Mouse (Mus musculus): ENCODE results near the gene Fkbp2. TPM values are rescaled to one million over a fixed set of nuclear protein-coding genes. Genes with fewer than 3 reads are reported as not detected.

Gene Fkbp2
- polyA plus RNA-seq, 1 experiment from 2014 or later = 78.5 TPM

DNA sequence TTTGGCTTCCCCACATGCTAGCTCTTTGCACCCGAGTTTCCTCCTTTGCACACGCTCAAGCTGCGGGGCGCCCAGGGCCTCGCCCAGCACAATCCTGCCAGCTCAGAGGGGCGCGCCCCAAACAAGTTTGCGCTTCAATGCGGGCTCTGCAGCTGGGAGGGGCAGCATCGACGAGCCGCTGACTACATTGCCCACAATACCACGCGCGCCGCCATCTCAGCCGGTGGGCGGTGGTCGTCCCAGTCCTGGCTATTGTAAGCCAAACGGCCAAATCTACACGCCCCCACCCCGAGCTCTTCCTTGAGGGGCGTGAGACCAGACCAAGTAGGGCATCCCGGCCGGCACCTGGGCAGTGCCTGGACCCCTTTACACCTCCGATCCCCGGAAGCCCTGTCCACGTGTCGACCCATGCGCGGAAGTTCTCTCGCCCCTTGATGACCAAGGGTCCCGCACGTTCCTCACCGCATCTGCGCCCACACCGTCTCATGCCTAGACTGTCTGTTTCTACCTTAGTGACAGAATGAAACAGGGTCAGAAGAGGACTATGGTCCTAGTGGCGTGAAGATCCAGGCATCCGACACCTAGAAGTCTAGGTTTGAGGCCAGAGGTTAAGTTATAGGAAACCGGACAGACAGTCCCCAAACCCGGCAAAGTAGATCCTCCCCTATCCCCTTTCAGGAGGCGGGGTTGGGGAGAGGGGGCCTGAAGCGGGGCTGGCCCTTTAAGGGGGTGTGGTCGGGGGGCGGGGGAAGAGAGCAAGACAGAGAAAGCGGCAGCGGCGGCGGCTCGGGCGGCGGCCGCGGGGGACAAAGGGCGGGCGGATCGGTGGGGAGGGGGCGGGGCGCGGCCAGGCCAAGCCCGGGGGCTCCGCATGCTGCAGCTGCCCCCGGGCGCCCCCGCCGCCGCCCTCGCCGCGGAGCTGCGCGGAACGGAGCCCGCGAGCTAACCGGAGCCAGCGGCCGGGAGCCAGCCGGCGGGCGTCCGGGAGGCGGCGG is 5.8 kb downstream of the Fkbp2 start, which contains the start of gene Ppp1r14b:
Gene Ppp1r14b (plus strand): TSS at position 758 of the 995 bp plus-strand sequence.
- peaks cover 7% of the 10 kb centered on the region for H3K36me3 ChIP-seq (replicated peaks; ENCODE audit: insufficient read depth, low read length)
- peak within 1 kb of the TSS; percentile 74 for H3K9ac ChIP-seq (replicated peaks)
- no peaks in the 10 kb centered on the region for H3K27me3 ChIP-seq (ENCODE audit: insufficient read depth, low read length)
- peak; percentile 88 for DNase-seq
- no peaks in the 10 kb centered on the region for H3K9me3 ChIP-seq (ENCODE audit: low read length)
- TF ChIP-seq EP300 (IDR thresholded peaks at IDR 0.05; ENCODE audit: low read depth) (no peak), CTCF (IDR thresholded peaks at IDR 0.05; ENCODE audit: low read depth) (no peak)
- peak; percentile 62 for ATAC-seq
- peak within 1 kb of the TSS; percentile 65 for H3K4me3 ChIP-seq (ENCODE audit: low read depth, low read length)
- peak within 1 kb of the TSS; percentile 98 for H3K4me2 ChIP-seq (ENCODE audit: low read depth, low read length)
- peak within 1 kb of the TSS; percentile 88 for H3K27ac ChIP-seq (ENCODE audit: low read depth)
- H3K4me1 ChIP-seq (ENCODE audit: insufficient read depth) = peaks cover 47% of the 10 kb centered on the region
- 1% methylated on average over 63 of the region's 84 CpGs for WGBS (ENCODE audit: insufficient replicate concordance)

DNA sequence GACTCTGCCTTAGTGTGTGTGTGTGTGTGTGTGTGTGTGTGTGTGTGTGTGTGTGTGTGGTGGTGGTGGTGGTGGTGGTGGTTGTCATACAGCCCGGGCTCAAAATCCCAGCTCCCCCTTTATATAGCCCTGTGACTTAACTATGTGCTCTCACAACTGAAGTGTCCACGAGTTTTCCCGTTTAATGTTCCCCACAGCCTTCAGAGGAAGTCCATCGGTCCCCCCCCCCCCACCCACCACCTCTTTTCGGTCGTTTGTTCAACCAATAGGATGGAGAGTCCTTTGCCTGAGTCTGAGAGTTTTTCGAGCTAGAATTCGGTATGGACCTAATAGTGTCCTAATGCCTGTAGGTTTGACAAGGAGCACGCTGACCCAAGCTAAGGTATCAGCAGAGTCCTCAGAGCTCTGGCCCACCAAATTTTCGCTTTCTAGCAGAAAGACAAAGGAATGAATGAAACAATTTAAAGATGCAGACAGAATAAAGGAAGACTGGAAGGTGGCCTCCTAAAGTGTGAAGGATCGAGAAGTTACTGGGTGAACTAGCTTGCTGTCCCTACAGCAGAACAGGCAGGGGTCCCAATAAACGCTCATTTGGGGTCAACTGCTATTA is 6.6 kb downstream of the Fkbp2 start:
- TF ChIP-seq CTCF (IDR thresholded peaks at IDR 0.05; ENCODE audit: low read depth) (no peak), EP300 (IDR thresholded peaks at IDR 0.05; ENCODE audit: low read depth) (no peak)
- Histone ChIP-seq H3K4me2 (ENCODE audit: low read depth, low read length) (peak overlapping the region; percentile 98), H3K36me3 (replicated peaks; ENCODE audit: insufficient read depth, low read length) (peaks cover 7% of the 10 kb centered on the region), H3K9ac (replicated peaks) (peak overlapping the region; percentile 74; the same call in 1 of the 2 replicates), H3K27ac (ENCODE audit: low read depth) (0 out of 2 replicates have a peak overlapping the region, but pooled peaks have one; percentile 3), H3K27me3 (ENCODE audit: insufficient read depth, low read length) (no peaks in the 10 kb centered on the region), H3K4me1 (ENCODE audit: insufficient read depth) (peaks cover 46% of the 10 kb centered on the region), H3K4me3 (ENCODE audit: low read depth, low read length) (peak overlapping the region; percentile 65), H3K9me3 (ENCODE audit: low read length) (no peaks in the 10 kb centered on the region)
- ATAC-seq = no peak
- 25% methylated on average over 12 of the region's 12 CpGs for WGBS (ENCODE audit: insufficient replicate concordance)
- DNase-seq = no peak

DNA sequence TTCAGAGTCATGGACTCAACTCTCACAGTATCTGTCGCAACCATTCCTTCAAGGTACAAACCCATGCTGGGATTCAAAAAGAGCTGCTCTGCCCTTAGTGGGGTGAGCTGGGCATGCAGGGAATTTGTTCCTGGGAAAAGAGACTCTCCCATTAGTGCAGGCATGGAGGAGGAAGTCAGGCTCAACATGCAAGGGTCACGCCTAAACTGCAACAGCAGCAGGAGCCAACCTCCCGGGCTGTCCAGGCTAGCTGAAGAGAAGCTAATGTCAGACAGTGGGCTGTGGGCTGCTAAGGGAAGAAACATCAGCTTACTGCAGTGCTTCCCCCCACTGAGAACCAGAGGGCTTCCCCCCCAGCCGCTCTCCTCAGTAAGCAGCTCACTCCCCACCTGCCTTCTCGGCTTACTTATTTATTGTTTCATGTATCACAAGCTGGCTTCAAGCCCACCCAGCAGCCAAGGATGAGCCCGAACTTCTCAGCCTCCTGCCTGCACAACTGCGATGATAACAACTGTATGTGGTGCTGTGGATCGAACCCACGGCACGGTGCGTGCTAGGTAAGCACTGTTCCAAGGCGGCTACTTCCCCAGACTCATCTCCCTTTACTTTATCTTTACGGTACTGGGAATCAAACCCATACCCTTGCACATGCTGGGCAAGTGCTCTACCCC is 7.9 kb downstream of the Fkbp2 start:
- Histone ChIP-seq H3K9me3 (ENCODE audit: low read length) (no peaks in the 10 kb centered on the region), H3K36me3 (replicated peaks; ENCODE audit: insufficient read depth, low read length) (peaks cover 2% of the 10 kb centered on the region), H3K4me1 (ENCODE audit: insufficient read depth) (peaks cover 46% of the 10 kb centered on the region), H3K4me2 (ENCODE audit: low read depth, low read length) (no peak overlapping the region), H3K9ac (replicated peaks) (no peak overlapping the region), H3K27me3 (ENCODE audit: insufficient read depth, low read length) (no peaks in the 10 kb centered on the region), H3K4me3 (ENCODE audit: low read depth, low read length) (no peak overlapping the region), H3K27ac (ENCODE audit: low read depth) (no peak overlapping the region)
- no peak for TF ChIP-seq CTCF (IDR thresholded peaks at IDR 0.05; ENCODE audit: low read depth)
- TF ChIP-seq EP300 (IDR thresholded peaks at IDR 0.05; ENCODE audit: low read depth) = no peak
- WGBS (ENCODE audit: insufficient replicate concordance) = 77% methylated on average over 13 of the region's 13 CpGs
- no peak for ATAC-seq
- no peak for DNase-seq

DNA sequence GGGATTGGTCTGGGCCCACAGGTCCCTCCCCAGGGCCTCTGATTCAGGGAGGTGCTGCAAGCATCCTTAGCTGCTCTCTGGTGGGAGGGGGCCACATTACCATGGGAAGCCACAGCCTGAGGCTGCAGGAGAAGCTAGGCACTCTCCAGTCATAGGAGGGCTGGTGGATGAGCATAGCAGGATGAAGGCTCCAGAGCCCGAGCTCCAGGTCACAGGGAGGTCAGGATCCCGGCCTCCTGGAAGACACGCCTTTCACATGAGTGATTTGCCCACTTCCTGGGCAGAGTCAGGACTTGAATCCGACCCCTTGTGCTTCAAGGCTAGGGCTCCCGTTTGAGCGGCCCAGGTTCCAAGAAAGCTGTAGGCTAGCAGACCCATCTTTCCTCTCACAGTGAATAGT is 8.7 kb downstream of the Fkbp2 start:
- WGBS (ENCODE audit: insufficient replicate concordance) = 60% methylated on average over 6 of the region's 6 CpGs
- Histone ChIP-seq H3K4me1 (ENCODE audit: insufficient read depth) (peaks cover 43% of the 10 kb centered on the region), H3K4me3 (ENCODE audit: low read depth, low read length) (no peak overlapping the region), H3K27ac (ENCODE audit: low read depth) (no peak overlapping the region), H3K9ac (replicated peaks) (no peak overlapping the region), H3K36me3 (replicated peaks; ENCODE audit: insufficient read depth, low read length) (no peaks in the 10 kb centered on the region), H3K27me3 (ENCODE audit: insufficient read depth, low read length) (no peaks in the 10 kb centered on the region), H3K4me2 (ENCODE audit: low read depth, low read length) (no peak overlapping the region), H3K9me3 (ENCODE audit: low read length) (no peaks in the 10 kb centered on the region)
- DNase-seq (no peak), ATAC-seq (no peak)
- TF ChIP-seq CTCF (IDR thresholded peaks at IDR 0.05; ENCODE audit: low read depth) (no peak), EP300 (IDR thresholded peaks at IDR 0.05; ENCODE audit: low read depth) (no peak)

DNA sequence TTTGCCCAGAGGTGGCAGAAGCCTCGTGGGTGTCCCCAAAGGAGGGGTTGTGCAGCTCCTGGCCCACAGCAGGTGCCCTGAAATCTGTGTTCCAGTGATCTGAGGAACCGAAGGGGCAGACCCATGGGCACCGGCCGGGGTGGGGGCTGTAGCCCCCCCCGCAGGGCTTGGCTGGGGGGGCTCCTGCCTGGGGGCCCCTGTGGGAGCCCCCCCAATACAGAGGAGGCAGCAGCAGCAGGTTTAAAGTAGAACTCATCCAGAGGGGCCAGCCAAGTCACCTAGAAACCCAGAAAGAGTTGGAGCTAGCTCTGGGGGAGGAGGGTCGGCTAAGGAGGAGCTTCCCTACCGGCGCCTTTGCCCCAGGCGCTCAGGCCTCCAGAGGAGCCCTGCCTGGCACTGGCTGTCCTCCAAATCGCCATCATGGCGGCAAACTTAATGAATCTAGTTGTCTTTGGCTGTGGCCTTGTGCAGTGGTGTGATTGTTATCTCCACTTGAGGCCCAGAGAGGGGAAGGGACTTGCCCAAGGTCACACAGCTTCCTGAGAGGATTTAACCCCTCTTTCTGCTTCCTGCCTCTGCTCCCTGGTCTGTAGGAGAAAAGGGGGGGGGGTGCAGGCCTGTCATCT is 9.7 kb downstream of the Fkbp2 start:
- no peak for DNase-seq
- ATAC-seq = no peak
- WGBS (ENCODE audit: insufficient replicate concordance) = 32% methylated on average over 11 of the region's 11 CpGs
- H3K27me3 ChIP-seq (ENCODE audit: insufficient read depth, low read length) = no peaks in the 10 kb centered on the region
- H3K36me3 ChIP-seq (replicated peaks; ENCODE audit: insufficient read depth, low read length) = 0 out of 2 replicates have a peak, but pooled peaks cover 5% of the 10 kb centered on the region
- no peak overlapping the region; the same call in 1 of the 2 replicates for H3K9ac ChIP-seq (replicated peaks)
- H3K4me1 ChIP-seq (ENCODE audit: insufficient read depth) = peaks cover 32% of the 10 kb centered on the region
- no peak overlapping the region for H3K27ac ChIP-seq (ENCODE audit: low read depth)
- no peak for TF ChIP-seq EP300 (IDR thresholded peaks at IDR 0.05; ENCODE audit: low read depth)
- TF ChIP-seq CTCF (IDR thresholded peaks at IDR 0.05; ENCODE audit: low read depth) = no peak
- no peaks in the 10 kb centered on the region for H3K9me3 ChIP-seq (ENCODE audit: low read length)
- H3K4me3 ChIP-seq (ENCODE audit: low read depth, low read length) = no peak overlapping the region
- peak overlapping the region; percentile 80 for H3K4me2 ChIP-seq (ENCODE audit: low read depth, low read length)

Measured in liver, postnatal 0 days (tissue).